Mouse (Mus musculus) gastrocnemius, postnatal 10 days (tissue): ENCODE measurements around the gene Gm4787. TPM values are rescaled to one million over a fixed set of nuclear protein-coding genes. Genes with fewer than 3 reads are reported as not detected.
"Not testable (repeated sequence)": the region's sequence is repeated elsewhere in the genome, so short reads cannot be mapped to it uniquely, and the experiment has no call there.

Experiments
- DNase-seq: peaks from one replicate; pipeline ENCODE4 v3.0.0; 2021; ENCODE audit warnings: mixed read lengths
- long read RNA-seq, 2 experiments: library from polyadenylated mRNA; stranded (forward); transcript quantifications; one replicate each; pipeline ENCODE4 v2.0.0; 2021
- total RNA-seq, 2 experiments: library from RNA; stranded (reverse); gene quantifications; 2 replicates each; pipeline ENCODE4 v1.2.3; 2021

Gene Gm4787
- total RNA-seq = under 1 TPM; 0.66 to 0.90 TPM
- long read RNA-seq, experiment 1 = 0 reads
- long read RNA-seq, experiment 2 = 0 reads

DNA sequence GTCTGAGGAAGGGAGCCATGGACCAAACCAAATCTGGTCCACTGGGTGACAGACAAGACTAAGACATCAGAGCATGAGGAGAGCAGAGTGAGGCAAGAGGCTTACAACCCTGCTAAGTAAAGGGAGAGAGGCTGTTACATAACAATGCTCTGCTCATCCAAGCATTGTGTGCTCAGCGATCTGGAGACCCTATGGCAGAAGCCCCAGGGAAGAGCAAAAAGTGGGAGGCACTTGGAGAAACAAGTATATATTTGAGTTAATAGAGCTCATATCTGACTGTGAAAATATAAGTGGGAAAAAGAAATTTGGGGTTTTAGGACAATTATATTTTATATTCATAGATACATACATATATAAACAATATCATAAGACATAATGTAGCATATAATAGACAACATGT lies at the start of gene Gm4787:
Gm4787 (minus strand) TSS at position 101 of the 400 bp plus-strand sequence.
- not testable (repeated sequence) for DNase-seq

DNA sequence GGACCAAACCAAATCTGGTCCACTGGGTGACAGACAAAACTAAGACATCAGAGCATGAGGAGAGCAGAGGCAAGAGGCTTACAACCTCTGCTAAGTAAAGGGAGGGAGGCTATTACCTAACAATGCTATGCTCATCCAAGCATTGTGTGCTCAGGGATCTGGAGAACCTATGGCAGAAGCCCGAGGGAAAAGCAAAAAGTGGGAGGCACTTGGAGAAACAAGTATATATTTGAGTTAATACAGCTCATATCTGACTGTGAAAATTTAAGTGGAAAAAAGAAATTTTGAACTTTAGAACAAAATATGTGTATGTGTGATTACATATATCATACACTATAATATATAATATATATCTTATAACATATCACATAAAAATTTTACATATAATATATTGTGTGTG lies 42.6 kb upstream of the Gm4787 start, which contains the start of gene Adam4:
Adam4 (minus strand) TSS at position 101 of the 400 bp plus-strand sequence.
- no peak for DNase-seq

DNA sequence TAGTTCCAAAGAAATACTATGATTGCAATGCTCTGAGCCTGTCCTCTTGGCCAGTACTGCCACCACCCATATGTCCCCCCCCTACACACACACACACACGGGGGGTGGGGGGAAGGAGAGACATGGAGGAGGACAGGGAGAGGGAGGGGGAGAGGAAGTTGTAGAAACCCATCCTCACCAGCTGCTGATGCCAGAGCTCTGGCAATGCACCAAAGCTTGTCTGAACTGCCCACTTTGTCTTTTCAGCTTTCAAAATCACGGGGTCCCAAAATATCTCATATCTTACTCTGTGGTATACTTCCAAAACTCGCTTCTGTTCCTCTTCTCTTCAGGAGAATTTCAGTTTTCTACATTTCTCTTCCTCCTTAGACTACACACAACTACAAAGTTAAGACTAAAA lies 33.9 kb upstream of the Gm4787 start:
- no peak for DNase-seq

DNA sequence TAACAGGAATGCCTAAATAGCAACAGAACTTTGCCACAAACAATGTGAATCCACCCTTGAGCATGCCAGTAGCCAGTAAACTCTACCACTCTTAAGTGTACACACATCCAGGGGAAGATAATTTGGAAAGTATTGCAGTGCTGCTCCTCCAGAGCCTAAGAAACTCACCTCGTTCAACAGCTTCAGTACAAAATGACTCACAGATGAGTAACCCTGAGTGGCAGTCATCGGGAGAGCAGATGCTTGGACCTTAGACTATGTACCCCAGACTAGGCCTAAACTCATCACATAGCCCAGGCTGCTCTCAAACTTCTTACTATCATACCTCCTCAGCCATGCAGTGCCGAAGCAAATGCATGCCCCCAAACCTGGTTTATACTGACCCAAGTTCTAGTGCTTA lies 29.7 kb upstream of the Gm4787 start:
- DNase-seq = no peak

DNA sequence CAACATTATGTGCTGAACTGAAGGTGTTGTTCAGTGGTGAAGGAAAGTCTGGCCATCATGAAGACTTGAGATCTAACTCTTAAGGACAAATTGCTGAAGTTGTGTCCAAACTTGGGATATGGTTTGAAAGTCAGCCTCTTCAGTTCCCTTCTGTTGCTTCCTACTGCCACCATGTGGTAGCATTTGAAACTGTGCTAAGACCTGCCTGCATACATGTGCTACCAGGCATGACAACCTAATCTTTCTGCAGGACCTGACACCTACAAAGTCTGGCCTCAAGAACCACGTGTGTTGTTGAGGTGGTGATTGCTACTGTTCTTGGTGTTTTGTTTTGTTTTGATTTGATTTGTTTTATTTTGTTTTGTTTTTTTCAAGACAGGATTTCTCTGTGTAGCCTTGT lies 22.9 kb upstream of the Gm4787 start:
- peak; percentile 52 for DNase-seq

DNA sequence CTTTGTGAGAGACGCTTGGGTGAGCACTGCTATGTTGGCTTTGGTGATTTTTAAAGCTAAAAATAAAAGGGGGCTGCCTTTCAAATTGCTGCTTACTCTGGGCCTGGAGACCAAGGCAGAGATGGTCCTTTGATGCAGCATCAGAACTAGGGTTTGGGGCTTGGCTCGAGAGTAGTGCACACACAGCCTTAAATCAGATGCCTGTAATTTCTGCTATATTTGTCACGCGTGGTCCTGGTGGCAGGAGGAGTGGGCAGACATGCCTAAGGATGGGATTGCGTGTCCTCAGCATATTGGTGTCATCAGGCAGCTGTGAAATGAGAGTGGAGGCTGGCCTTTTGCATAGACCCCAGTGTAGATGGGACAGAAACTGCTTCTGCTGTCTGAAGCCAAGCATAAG lies 45.4 kb downstream of the Gm4787 start:
- no peak for DNase-seq

DNA sequence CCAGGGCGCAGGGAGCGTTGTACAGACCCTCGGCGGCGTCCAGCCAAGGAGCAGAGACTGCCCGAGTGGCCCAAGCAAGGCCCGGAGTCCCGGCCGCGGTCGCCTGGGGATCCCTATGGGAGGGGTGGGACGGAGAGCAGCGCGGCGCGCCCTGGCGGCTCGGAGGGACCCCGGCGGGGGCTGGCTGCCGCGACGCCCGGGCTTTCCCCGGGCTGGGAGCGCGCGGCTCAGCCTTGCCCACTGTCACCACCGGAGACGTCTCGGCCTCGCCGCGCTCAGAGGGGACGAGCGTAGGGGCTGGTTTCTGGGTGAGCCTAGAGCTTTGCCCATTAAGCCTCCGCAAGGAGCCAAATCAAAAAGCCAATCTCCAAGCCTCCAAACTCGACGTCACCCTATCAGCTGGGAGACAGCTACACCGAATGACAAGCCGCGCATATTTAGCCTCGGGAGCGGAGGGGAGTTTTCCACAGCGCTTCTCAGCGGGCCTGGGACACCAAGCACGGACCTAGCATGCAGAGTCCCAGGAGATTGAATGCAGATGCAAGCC lies 46.3 kb downstream of the Gm4787 start, which contains the start of gene Slc8a3:
Slc8a3 (minus strand) TSS at position 306 of the 547 bp plus-strand sequence.
- DNase-seq = peak; percentile 44

DNA sequence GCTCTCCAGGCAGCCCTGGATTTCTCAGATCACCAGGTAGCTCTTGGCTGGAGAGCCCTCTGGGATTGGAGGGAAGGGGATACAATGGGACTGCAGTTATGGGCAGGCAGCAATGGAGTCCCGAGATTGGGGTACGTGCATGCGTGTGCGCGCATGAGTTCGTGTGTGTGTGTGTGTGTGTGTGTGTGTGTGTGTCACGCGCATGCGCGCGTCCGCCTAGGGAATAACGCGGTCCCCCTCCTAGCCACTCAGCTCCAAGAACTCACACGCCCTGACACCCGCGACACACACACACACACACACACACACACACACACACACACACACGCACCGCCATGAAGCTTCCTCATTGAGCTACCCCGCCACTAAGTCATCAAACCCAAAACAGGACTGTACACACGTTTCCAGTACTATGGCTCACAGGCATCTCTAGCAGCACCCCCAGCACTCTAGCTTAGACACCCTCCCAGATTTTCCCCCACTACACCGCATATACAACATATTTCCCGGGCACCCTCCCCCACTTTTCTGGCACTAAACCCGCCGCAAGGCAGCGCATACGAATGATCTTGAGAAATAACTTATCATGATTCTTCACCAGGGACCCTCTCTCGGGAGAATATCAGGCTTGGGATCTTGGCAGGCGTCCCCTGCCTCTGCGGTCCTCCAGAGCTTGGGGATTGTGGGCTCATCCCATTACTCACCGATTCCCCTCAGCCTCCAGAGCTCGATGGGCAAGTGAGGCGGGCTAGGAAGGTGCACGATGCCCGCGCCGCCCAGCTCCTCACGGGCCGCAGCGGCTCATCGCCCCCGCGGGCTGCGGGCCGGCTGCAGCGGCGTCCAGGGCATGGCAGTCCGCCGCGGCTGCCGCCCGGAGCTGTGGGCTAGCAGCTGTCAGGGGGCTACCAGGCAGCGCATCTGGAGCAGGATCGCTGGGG lies 47.1 kb downstream of the Gm4787 start:
- peak; percentile 45 for DNase-seq

DNA sequence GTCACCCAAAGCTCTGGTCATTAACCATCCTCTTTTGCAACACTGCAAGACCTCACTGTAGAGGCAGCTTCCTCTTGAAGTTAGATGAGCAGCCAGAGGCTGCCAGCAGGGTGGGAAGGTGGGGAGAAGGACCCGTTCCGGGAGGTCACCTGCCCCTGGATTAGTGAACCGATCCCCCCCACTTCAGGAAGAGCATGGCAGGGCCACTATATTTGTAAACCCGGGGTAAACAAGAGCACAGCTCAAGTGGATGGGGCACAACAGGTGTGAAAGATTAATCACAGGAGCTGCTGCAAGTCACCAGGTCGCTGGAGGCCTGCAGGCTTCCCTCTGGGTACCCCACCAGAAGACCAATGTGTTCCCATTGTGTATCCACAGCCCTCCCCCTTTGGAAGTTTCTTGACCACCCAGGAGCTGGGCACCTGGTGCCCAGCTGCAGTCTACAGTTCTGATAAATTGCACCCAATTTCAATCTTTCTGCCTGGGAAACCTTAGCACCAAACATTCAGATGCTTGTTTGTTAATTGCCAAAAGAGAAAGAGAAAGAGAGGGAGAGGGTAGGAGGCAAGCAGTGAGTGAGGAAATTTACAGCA lies 48.1 kb downstream of the Gm4787 start:
- DNase-seq = no peak

Other genes with a start within 250 kb of the Gm4787 start
- 10 to 100 TPM; 35.8 to 48.7 TPM for gene Slc8a3, start 46.3 kb downstream of the Gm4787 start, total RNA-seq
- gene Adam4, start 42.5 kb upstream of the Gm4787 start, total RNA-seq = 1 to 10 TPM; 1.0 to 1.9 TPM
- 10 to 100 TPM; 73.1 to 96.1 TPM for gene Cox16, start 105.7 kb upstream of the Gm4787 start, total RNA-seq
- gene Gm20498, start 153.4 kb upstream of the Gm4787 start, total RNA-seq = 10 to 100 TPM; 25.3 to 27.0 TPM
- 10 to 100 TPM; 24.0 to 26.7 TPM for gene Synj2bp, start 153.4 kb upstream of the Gm4787 start, total RNA-seq
- gene Adam21, start 189.0 kb upstream of the Gm4787 start, total RNA-seq = under 1 TPM in 1 of 2 experiments, not detected in 1; 0.09 TPM
- 10 to 100 TPM; 17.7 to 21.0 TPM for gene Med6, start 215.5 kb upstream of the Gm4787 start, total RNA-seq